ENCODE assay signal across 23 mouse cellular contexts in genomic region chr2:101533741-101534140, GRCm38 (mm10).
A peak's percentile ranks its signal among the peaks of the same experiment; 100 is the strongest.
DNase-seq lines count a peak whose midpoint lies in the region; ATAC-seq lines count a peak whose summit lies in the region.
"Had no signal": no experiment of that assay in that cellular context is flagged by ENCODE, and none has a peak within 500 bp of the region (broad histone marks: within the 10 kb centered on the region; RNA-seq: fewer than 3 reads in every experiment).

No protein-coding gene starts in this region.

- WGBS in forebrain, embryonic 10.5 days = 38% methylated on average over 2 of the region's 2 CpGs
- WGBS in forebrain, embryonic 13.5 days = 11% methylated on average over 2 of the region's 2 CpGs
- 30% methylated on average over 2 of the region's 2 CpGs for WGBS in hindbrain, embryonic 13.5 days
- 42% methylated on average over 2 of the region's 2 CpGs for WGBS in hindbrain, embryonic 10.5 days
- WGBS in neural tube, embryonic 13.5 days = 33% methylated on average over 2 of the region's 2 CpGs

- no peak overlapping the region for H3K4me2 ChIP-seq in forebrain, embryonic 13.5 days
- H3K4me2 ChIP-seq in hindbrain, embryonic 13.5 days = no peak overlapping the region
- no peak overlapping the region for H3K4me2 ChIP-seq in neural tube, embryonic 13.5 days
- H3K4me2 ChIP-seq: intestine, embryonic 15.5 days; liver, embryonic 11.5 days had no signal

- DNase-seq in forebrain, embryonic 10.5 days (ENCODE audit: extremely low spot score, low spot score) = no peak
- no peak for DNase-seq in hindbrain, embryonic 10.5 days (ENCODE audit: low spot score)
- DNase-seq in neural tube, embryonic 10.5 days (ENCODE audit: extremely low spot score, low spot score) = no peak
- DNase-seq in retina, postnatal 7 days (ENCODE audit: low read depth, low spot score) = peak; percentile 9
- no peak for DNase-seq in adrenal gland, adult 2 months
- DNase-seq: adrenal gland, postnatal 14 days; cerebellum, adult 11-12 months; cerebellum, postnatal 14 days; heart, adult 18-20 months; heart, postnatal 36 days; kidney, postnatal 4 days; layer of hippocampus, adult 9-11 months; lung, adult 18-20 months; lung, postnatal 14 days; right cerebral cortex, adult 18-20 months had no signal

- no peaks in the 10 kb centered on the region for H3K9me3 ChIP-seq in forebrain, embryonic 10.5 days
- no peaks in the 10 kb centered on the region for H3K9me3 ChIP-seq in forebrain, embryonic 13.5 days (replicated peaks)
- no peaks in the 10 kb centered on the region for H3K9me3 ChIP-seq in hindbrain, embryonic 13.5 days
- no peaks in the 10 kb centered on the region for H3K9me3 ChIP-seq in hindbrain, embryonic 10.5 days
- no peaks in the 10 kb centered on the region for H3K9me3 ChIP-seq in neural tube, embryonic 13.5 days
- H3K9me3 ChIP-seq: intestine, embryonic 15.5 days had no signal

- peaks cover 9% of the 10 kb centered on the region for H3K4me1 ChIP-seq in forebrain, embryonic 10.5 days
- no peaks in the 10 kb centered on the region for H3K4me1 ChIP-seq in forebrain, embryonic 13.5 days
- H3K4me1 ChIP-seq in hindbrain, embryonic 13.5 days (replicated peaks) = peaks cover 6% of the 10 kb centered on the region
- H3K4me1 ChIP-seq in hindbrain, embryonic 10.5 days (replicated peaks) = peaks cover 5% of the 10 kb centered on the region; the same call in 1 of the 2 replicates
- H3K4me1 ChIP-seq in neural tube, embryonic 13.5 days (replicated peaks) = peaks cover 7% of the 10 kb centered on the region
- H3K4me1 ChIP-seq: intestine, embryonic 15.5 days had no signal

- no peaks in the 10 kb centered on the region for H3K36me3 ChIP-seq in forebrain, embryonic 10.5 days (replicated peaks)
- no peaks in the 10 kb centered on the region for H3K36me3 ChIP-seq in forebrain, embryonic 13.5 days (ENCODE audit: poor library complexity, severe bottlenecking)
- no peaks in the 10 kb centered on the region for H3K36me3 ChIP-seq in hindbrain, embryonic 13.5 days
- H3K36me3 ChIP-seq in hindbrain, embryonic 10.5 days = no peaks in the 10 kb centered on the region
- H3K36me3 ChIP-seq in neural tube, embryonic 13.5 days = no peaks in the 10 kb centered on the region
- H3K36me3 ChIP-seq: intestine, embryonic 15.5 days had no signal

- peak overlapping the region; percentile 60; the same call in 1 of the 2 replicates for H3K27ac ChIP-seq in forebrain, embryonic 10.5 days
- no peak overlapping the region for H3K27ac ChIP-seq in forebrain, embryonic 13.5 days
- peak overlapping the region; percentile 66; the same call in 1 of the 2 replicates for H3K27ac ChIP-seq in hindbrain, embryonic 13.5 days
- H3K27ac ChIP-seq in hindbrain, embryonic 10.5 days = no peak overlapping the region
- H3K27ac ChIP-seq in neural tube, embryonic 13.5 days (replicated peaks) = peak overlapping the region; percentile 33
- H3K27ac ChIP-seq: intestine, embryonic 15.5 days; left cerebral cortex, adult 2 months had no signal

- ATAC-seq in forebrain, embryonic 13.5 days = no peak
- 0 out of 2 replicates have a peak, but pooled peaks have one; percentile 46 for ATAC-seq in hindbrain, embryonic 13.5 days (ENCODE audit: low FRiP score)
- 0 out of 2 replicates have a peak, but pooled peaks have one; percentile 43 for ATAC-seq in neural tube, embryonic 13.5 days (ENCODE audit: low read depth)
- ATAC-seq: activated CD4-positive, CD25-positive, alpha-beta regulatory T cell, adult 4 months; CD4-positive, CD25-positive, alpha-beta regulatory T cell, adult 4 months; intestine, embryonic 15.5 days had no signal

- H3K4me3 ChIP-seq in forebrain, embryonic 10.5 days = no peak overlapping the region
- no peak overlapping the region for H3K4me3 ChIP-seq in forebrain, embryonic 13.5 days
- no peak overlapping the region for H3K4me3 ChIP-seq in hindbrain, embryonic 13.5 days
- no peak overlapping the region for H3K4me3 ChIP-seq in hindbrain, embryonic 10.5 days
- H3K4me3 ChIP-seq in neural tube, embryonic 13.5 days = no peak overlapping the region
- H3K4me3 ChIP-seq: intestine, embryonic 15.5 days; left cerebral cortex, adult 2 months had no signal

- no peaks in the 10 kb centered on the region for H3K27me3 ChIP-seq in forebrain, embryonic 10.5 days (ENCODE audit: poor library complexity, severe bottlenecking)
- no peaks in the 10 kb centered on the region for H3K27me3 ChIP-seq in forebrain, embryonic 13.5 days
- no peaks in the 10 kb centered on the region for H3K27me3 ChIP-seq in hindbrain, embryonic 13.5 days
- no peaks in the 10 kb centered on the region for H3K27me3 ChIP-seq in hindbrain, embryonic 10.5 days (ENCODE audit: insufficient read depth, poor library complexity, severe bottlenecking)
- H3K27me3 ChIP-seq in neural tube, embryonic 13.5 days = no peaks in the 10 kb centered on the region
- H3K27me3 ChIP-seq: intestine, embryonic 15.5 days had no signal

- no peak overlapping the region for H3K9ac ChIP-seq in forebrain, embryonic 13.5 days
- H3K9ac ChIP-seq in hindbrain, embryonic 13.5 days = no peak overlapping the region
- no peak overlapping the region for H3K9ac ChIP-seq in neural tube, embryonic 13.5 days
- H3K9ac ChIP-seq: intestine, embryonic 15.5 days had no signal

Comparison
In these comparisons a context has a peak if more than half of its experiments do, and no peak if none do; other contexts are left out.
1. H3K27ac ChIP-seq: peak in forebrain, embryonic 10.5 days (single experiment), hindbrain, embryonic 13.5 days (single experiment) and neural tube, embryonic 13.5 days (single experiment); none in forebrain, embryonic 13.5 days (single experiment) and hindbrain, embryonic 10.5 days (single experiment).